Mouse (Mus musculus) limb, embryonic 14.5 days (tissue): ENCODE data around the gene Drd4. TPM values are rescaled to one million over a fixed set of nuclear protein-coding genes. Genes with fewer than 3 reads are reported as not detected.

Experiments used
- ATAC-seq: fragments of 200-750 bp; cut with Nextera tagmentation; 2 replicates; pipeline ENCODE4 v1.8.0; 2017; ENCODE audit warnings: low read depth, moderate number of reproducible peaks, moderate TSS enrichment; ENCODE audit not compliant: low FRiP score
- DNase-seq: peaks from one replicate; pipeline ENCODE4 v3.0.0-alpha.2; 2015; ENCODE audit warnings: low spot score
- H3K27ac ChIP-seq: fragments of 300-500 bp; sonication (generic); replicated peaks from 2 replicates; pipeline ENCODE4 v1.5.1; 2014; ENCODE audit warnings: low read depth, mild to moderate bottlenecking, low read length, moderate library complexity, mixed read lengths
- H3K27me3 ChIP-seq: fragments of 300-500 bp; sonication (generic); 2 replicates; pipeline ENCODE4 v1.6.1; 2014; ENCODE audit warnings: low read length, mixed read lengths; ENCODE audit not compliant: control insufficient read depth, insufficient read depth
- H3K36me3 ChIP-seq: fragments of 300-500 bp; sonication (generic); 2 replicates; pipeline ENCODE4 v1.6.1; 2014; ENCODE audit warnings: mild to moderate bottlenecking, low read length, moderate library complexity, mixed read lengths; ENCODE audit not compliant: control insufficient read depth, insufficient read depth
- H3K4me1 ChIP-seq: fragments of 300-500 bp; sonication (generic); 2 replicates; pipeline ENCODE4 v1.6.1; 2014; ENCODE audit warnings: antibody characterized with exemption, low read length, mixed read lengths; ENCODE audit not compliant: control insufficient read depth, insufficient read depth
- H3K4me2 ChIP-seq: fragments of 300-500 bp; sonication (generic); replicated peaks from 2 replicates; pipeline ENCODE4 v1.6.1; 2014; ENCODE audit warnings: low read depth, mild to moderate bottlenecking, low read length, moderate library complexity; ENCODE audit not compliant: severe bottlenecking
- H3K4me3 ChIP-seq: fragments of 300-500 bp; sonication (generic); replicated peaks from 2 replicates; pipeline ENCODE4 v1.5.1; 2014; ENCODE audit warnings: low read length
- H3K9ac ChIP-seq: fragments of 300-500 bp; sonication (generic); 2 replicates; pipeline ENCODE4 v1.6.1; 2014; ENCODE audit warnings: mild to moderate bottlenecking, low read depth, low read length, moderate library complexity; ENCODE audit not compliant: severe bottlenecking
- H3K9me3 ChIP-seq: fragments of 300-500 bp; sonication (generic); 2 replicates; pipeline ENCODE4 v1.6.1; 2016; ENCODE audit warnings: low read length; ENCODE audit not compliant: control insufficient read depth
- POLR2A ChIP-seq: fragments of 200-500 bp; IDR thresholded peaks from 2 replicates; pipeline ENCODE4 v1.8.0; 2012; ENCODE audit warnings: inconsistent platforms, mild to moderate bottlenecking, moderate library complexity, borderline replicate concordance; ENCODE audit not compliant: insufficient read depth, insufficient read length; ENCODE audit errors: extremely low read depth
- WGBS: fragments of 180-500 bp; shearing (Covaris S2); extraction: QIAGEN DNeasy Blood & Tissue Kit; methylation state at CpG from one replicate; pipeline ENCODE4 v1.1.7; 2014; 5-methylcytosine and 5-hydroxymethylcytosine counted together
- polyA plus RNA-seq, 2 experiments: library from polyadenylated mRNA; depleted of rRNA in 1 of 2; stranded (reverse) in 1 of 2; unstranded in 1 of 2; fragments of >200 nt; fragmentation: Nextera tagmentation in 1 of 2; extraction: Ambion mirVana in 1 of 2; gene quantifications; 2 replicates each; pipeline versions ENCODE4 v1.2.1 to v1.2.3; 2012 to 2014

Gene Drd4
- polyA plus RNA-seq, 2 experiments, result 1.5 to 3.1 TPM

- 46% methylated on average over 15 of the region's 15 CpGs for WGBS
- Histone ChIP-seq H3K4me2 (peak overlapping the region; percentile 99), H3K27me3 (peaks cover 42% of the 10 kb centered on the region), H3K9me3 (no peaks in the 10 kb centered on the region), H3K4me1 (peaks cover 4% of the 10 kb centered on the region; the same call in 1 of the 2 replicates), H3K27ac (no peak overlapping the region), H3K9ac (peak overlapping the region; percentile 63), H3K4me3 (peak overlapping the region; percentile 55), H3K36me3 (0 out of 2 replicates have a peak, but pooled peaks cover 11% of the 10 kb centered on the region)
- ATAC-seq (no peak), DNase-seq (no peak)
- no peak for TF ChIP-seq POLR2A
Observed at GRCm38 (mm10) chr7:141292583-141293388, 980 bp downstream of the Drd4 start.

- Histone ChIP-seq H3K27ac (no peak overlapping the region), H3K9me3 (no peaks in the 10 kb centered on the region), H3K4me2 (peak overlapping the region; percentile 79), H3K4me3 (peak overlapping the region; percentile 39), H3K36me3 (peaks cover 16% of the 10 kb centered on the region; the same call in 1 of the 2 replicates), H3K9ac (peak overlapping the region; percentile 53), H3K4me1 (peaks cover 4% of the 10 kb centered on the region; the same call in 1 of the 2 replicates), H3K27me3 (peaks cover 42% of the 10 kb centered on the region)
- WGBS, result under 1% methylated on average over 31 of the region's 53 CpGs
- DNase-seq, result no peak
- ATAC-seq, result peak; percentile 10; the same call in 1 of the 2 replicates
- TF ChIP-seq POLR2A, result no peak
Observed at GRCm38 (mm10) chr7:141293852-141294471, 2.2 kb downstream of the Drd4 start.

- H3K36me3 ChIP-seq, result peaks cover 16% of the 10 kb centered on the region; the same call in 1 of the 2 replicates
- ATAC-seq, result no peak
- DNase-seq, result no peak
- H3K9me3 ChIP-seq, result no peaks in the 10 kb centered on the region
- peak overlapping the region; percentile 53; the same call in 1 of the 2 replicates for H3K9ac ChIP-seq
- 12% methylated on average over 15 of the region's 22 CpGs for WGBS
- peak overlapping the region; percentile 79 for H3K4me2 ChIP-seq
- H3K27me3 ChIP-seq, result peaks cover 42% of the 10 kb centered on the region
- H3K4me3 ChIP-seq, result peak overlapping the region; percentile 39
- H3K27ac ChIP-seq, result no peak overlapping the region
- TF ChIP-seq POLR2A, result no peak
- H3K4me1 ChIP-seq, result peaks cover 4% of the 10 kb centered on the region; the same call in 1 of the 2 replicates
Observed at GRCm38 (mm10) chr7:141294479-141294878, 2.7 kb downstream of the Drd4 start.

- H3K27me3 ChIP-seq, result peaks cover 25% of the 10 kb centered on the region
- H3K36me3 ChIP-seq, result peaks cover 43% of the 10 kb centered on the region
- no peak for TF ChIP-seq POLR2A
- 82% methylated on average over 3 of the region's 3 CpGs for WGBS
- H3K9ac ChIP-seq, result no peak overlapping the region
- no peak overlapping the region for H3K27ac ChIP-seq
- H3K4me3 ChIP-seq, result no peak overlapping the region
- no peak for ATAC-seq
- DNase-seq, result no peak
- no peak overlapping the region for H3K4me2 ChIP-seq
- H3K9me3 ChIP-seq, result no peaks in the 10 kb centered on the region
- no peaks in the 10 kb centered on the region for H3K4me1 ChIP-seq
Observed at GRCm38 (mm10) chr7:141297926-141298650, 6.3 kb downstream of the Drd4 start.

- H3K4me2 ChIP-seq, result no peak overlapping the region
- no peaks in the 10 kb centered on the region for H3K9me3 ChIP-seq
- TF ChIP-seq POLR2A, result no peak
- DNase-seq (no peak), ATAC-seq (no peak)
- H3K27ac ChIP-seq, result no peak overlapping the region
- no peak overlapping the region for H3K4me3 ChIP-seq
- H3K27me3 ChIP-seq, result peaks cover 14% of the 10 kb centered on the region
- WGBS, result 95% methylated on average over 8 of the region's 8 CpGs
- no peak overlapping the region for H3K9ac ChIP-seq
- peaks cover 53% of the 10 kb centered on the region for H3K36me3 ChIP-seq
- H3K4me1 ChIP-seq, result no peaks in the 10 kb centered on the region
Observed at GRCm38 (mm10) chr7:141299175-141299574, 7.4 kb downstream of the Drd4 start.
